Mouse (Mus musculus) erythroblast, embryonic 14.5 days (primary cell): ENCODE measurements at regions not wholly inside any gene's neighbourhood (a gene's known extent, or its start where the extent isn't known, plus 50 kb on each side); places are given as distances from the start of the nearest gene placed in this dataset.

ENCODE experiments used
- GATA1 ChIP-seq: IDR thresholded peaks from 2 replicates; pipeline ENCODE4 v1.6.1; 2012; ENCODE audit warnings: low read length, inconsistent platforms, mixed read lengths
- TAL1 ChIP-seq: IDR thresholded peaks from 3 replicates; pipeline ENCODE4 v1.6.1; 2012; ENCODE audit warnings: low read length, inconsistent platforms, mixed read lengths

- no peak for TF ChIP-seq GATA1
- no peak for TF ChIP-seq TAL1
Measured at GRCm38 (mm10) chr16:30687225-30687624, 87.7 kb downstream of the Fam43a start.
